Mouse (Mus musculus): ENCODE data around the gene 1700022I11Rik. TPM values are rescaled to one million over a fixed set of nuclear protein-coding genes. Genes with fewer than 3 reads are reported as not detected.

The 1700022I11Rik gene
- polyA plus RNA-seq, 2 experiments = 0.45 TPM; not detected in 1

GRCm38 (mm10) chr4:42941396-42941795 lies 28.0 kb upstream of the 1700022I11Rik start:
- ATAC-seq (ENCODE audit: low FRiP score, low read depth) = no peak
- no peak for TF ChIP-seq POLR2A (IDR thresholded peaks at IDR 0.05; ENCODE audit: borderline replicate concordance, extremely low read depth, insufficient read depth, insufficient read length)
- WGBS = 79% methylated on average over 7 of the region's 7 CpGs

GRCm38 (mm10) chr4:42943341-42943740 lies 26.1 kb upstream of the 1700022I11Rik start:
- DNase-seq (ENCODE audit: low spot score) (no peak), ATAC-seq (ENCODE audit: low FRiP score, low read depth) (no peak)
- no peak overlapping the region for H3K4me2 ChIP-seq (replicated peaks; ENCODE audit: low read depth, low read length, severe bottlenecking)
- H3K4me1 ChIP-seq (ENCODE audit: control insufficient read depth, insufficient read depth, low read length) = no peaks in the 10 kb centered on the region
- H3K9me3 ChIP-seq (ENCODE audit: control insufficient read depth, low read length) = no peaks in the 10 kb centered on the region
- H3K9ac ChIP-seq (ENCODE audit: low read depth, low read length, severe bottlenecking) = no peak overlapping the region
- TF ChIP-seq POLR2A (IDR thresholded peaks at IDR 0.05; ENCODE audit: borderline replicate concordance, extremely low read depth, insufficient read depth, insufficient read length) = no peak
- 72% methylated on average over 5 of the region's 5 CpGs for WGBS
- no peaks in the 10 kb centered on the region for H3K36me3 ChIP-seq (ENCODE audit: control insufficient read depth, insufficient read depth, low read length)
- no peak overlapping the region for H3K27ac ChIP-seq (replicated peaks; ENCODE audit: low read depth, low read length)
- H3K27me3 ChIP-seq (ENCODE audit: control insufficient read depth, insufficient read depth, low read length) = peaks cover 6% of the 10 kb centered on the region; the same call in 1 of the 2 replicates
- no peak overlapping the region for H3K4me3 ChIP-seq (replicated peaks; ENCODE audit: low read length)

More at GRCm38 (mm10) chr4:42941396-42941795, 28.0 kb upstream of the 1700022I11Rik start:
- no peaks in the 10 kb centered on the region for H3K4me1 ChIP-seq (ENCODE audit: control insufficient read depth, insufficient read depth, low read length)
- H3K27ac ChIP-seq (replicated peaks; ENCODE audit: low read depth, low read length) = no peak overlapping the region
- no peak for DNase-seq (ENCODE audit: low spot score)
- no peak overlapping the region for H3K9ac ChIP-seq (ENCODE audit: low read depth, low read length, severe bottlenecking)
- H3K4me2 ChIP-seq (replicated peaks; ENCODE audit: low read depth, low read length, severe bottlenecking) = no peak overlapping the region
- no peaks in the 10 kb centered on the region for H3K9me3 ChIP-seq (ENCODE audit: control insufficient read depth, low read length)
- no peaks in the 10 kb centered on the region for H3K36me3 ChIP-seq (ENCODE audit: control insufficient read depth, insufficient read depth, low read length)
- no peaks in the 10 kb centered on the region for H3K27me3 ChIP-seq (ENCODE audit: control insufficient read depth, insufficient read depth, low read length)
- no peak overlapping the region for H3K4me3 ChIP-seq (replicated peaks; ENCODE audit: low read length)

GRCm38 (mm10) chr4:42944185-42944584 lies 25.2 kb upstream of the 1700022I11Rik start:
- no peak overlapping the region for H3K4me3 ChIP-seq (replicated peaks; ENCODE audit: low read length)
- H3K9ac ChIP-seq (ENCODE audit: low read depth, low read length, severe bottlenecking) = no peak overlapping the region
- H3K4me1 ChIP-seq (ENCODE audit: control insufficient read depth, insufficient read depth, low read length) = 0 out of 2 replicates have a peak, but pooled peaks cover 3% of the 10 kb centered on the region
- DNase-seq (ENCODE audit: low spot score) = no peak
- H3K27me3 ChIP-seq (ENCODE audit: control insufficient read depth, insufficient read depth, low read length) = peaks cover 6% of the 10 kb centered on the region; the same call in 1 of the 2 replicates
- no peak overlapping the region for H3K27ac ChIP-seq (replicated peaks; ENCODE audit: low read depth, low read length)
- no peak for ATAC-seq (ENCODE audit: low FRiP score, low read depth)
- TF ChIP-seq POLR2A (IDR thresholded peaks at IDR 0.05; ENCODE audit: borderline replicate concordance, extremely low read depth, insufficient read depth, insufficient read length) = no peak
- 89% methylated on average over 9 of the region's 9 CpGs for WGBS
- H3K36me3 ChIP-seq (ENCODE audit: control insufficient read depth, insufficient read depth, low read length) = no peaks in the 10 kb centered on the region
- no peaks in the 10 kb centered on the region for H3K9me3 ChIP-seq (ENCODE audit: control insufficient read depth, low read length)
- H3K4me2 ChIP-seq (replicated peaks; ENCODE audit: low read depth, low read length, severe bottlenecking) = no peak overlapping the region

- Histone ChIP-seq H3K4me2 (replicated peaks; ENCODE audit: low read depth, low read length, severe bottlenecking) (no peak overlapping the region), H3K27ac (replicated peaks; ENCODE audit: low read depth, low read length) (no peak overlapping the region), H3K9ac (ENCODE audit: low read depth, low read length, severe bottlenecking) (no peak overlapping the region), H3K27me3 (ENCODE audit: control insufficient read depth, insufficient read depth, low read length) (peaks cover 6% of the 10 kb centered on the region; the same call in 1 of the 2 replicates), H3K4me1 (ENCODE audit: control insufficient read depth, insufficient read depth, low read length) (0 out of 2 replicates have a peak, but pooled peaks cover 3% of the 10 kb centered on the region), H3K4me3 (replicated peaks; ENCODE audit: low read length) (no peak overlapping the region), H3K9me3 (ENCODE audit: control insufficient read depth, low read length) (no peaks in the 10 kb centered on the region), H3K36me3 (ENCODE audit: control insufficient read depth, insufficient read depth, low read length) (no peaks in the 10 kb centered on the region)
- 11% methylated on average over 6 of the region's 6 CpGs for WGBS
- ATAC-seq (ENCODE audit: low FRiP score, low read depth) (no peak), DNase-seq (ENCODE audit: low spot score) (peak; percentile 44)
- no peak for TF ChIP-seq POLR2A (IDR thresholded peaks at IDR 0.05; ENCODE audit: borderline replicate concordance, extremely low read depth, insufficient read depth, insufficient read length)
Observed at GRCm38 (mm10) chr4:42945043-42945442, 24.4 kb upstream of the 1700022I11Rik start.

GRCm38 (mm10) chr4:42945445-42945844 lies 24.0 kb upstream of the 1700022I11Rik start:
- TF ChIP-seq POLR2A (IDR thresholded peaks at IDR 0.05; ENCODE audit: borderline replicate concordance, extremely low read depth, insufficient read depth, insufficient read length) = no peak
- no peak overlapping the region for H3K27ac ChIP-seq (replicated peaks; ENCODE audit: low read depth, low read length)
- H3K27me3 ChIP-seq (ENCODE audit: control insufficient read depth, insufficient read depth, low read length) = peaks cover 6% of the 10 kb centered on the region; the same call in 1 of the 2 replicates
- WGBS = 92% methylated on average over 3 of the region's 3 CpGs
- no peak overlapping the region for H3K4me2 ChIP-seq (replicated peaks; ENCODE audit: low read depth, low read length, severe bottlenecking)
- no peak for ATAC-seq (ENCODE audit: low FRiP score, low read depth)
- H3K9ac ChIP-seq (ENCODE audit: low read depth, low read length, severe bottlenecking) = no peak overlapping the region
- H3K9me3 ChIP-seq (ENCODE audit: control insufficient read depth, low read length) = no peaks in the 10 kb centered on the region
- H3K4me3 ChIP-seq (replicated peaks; ENCODE audit: low read length) = no peak overlapping the region
- no peak for DNase-seq (ENCODE audit: low spot score)
- no peaks in the 10 kb centered on the region for H3K36me3 ChIP-seq (ENCODE audit: control insufficient read depth, insufficient read depth, low read length)
- peaks cover 5% of the 10 kb centered on the region for H3K4me1 ChIP-seq (ENCODE audit: control insufficient read depth, insufficient read depth, low read length)

Measured in limb, embryonic 14.5 days (tissue).